Mouse (Mus musculus): Measurements from ENCODE around the gene Lrrc17.

- TF ChIP-seq POLR2A (IDR thresholded peaks at IDR 0.05; ENCODE audit: borderline replicate concordance, insufficient read depth, low read length) (no peak), CTCF (IDR thresholded peaks at IDR 0.05; ENCODE audit: borderline replicate concordance, insufficient read depth, low read depth, low read length) (no peak)
These were observed 13.1 kb downstream of the Lrrc17 start for GRCm38 (mm10) chr5:21556502-21556901.

Measured in cerebellum, adult 2 months (tissue).